In the genomic region with DNA sequence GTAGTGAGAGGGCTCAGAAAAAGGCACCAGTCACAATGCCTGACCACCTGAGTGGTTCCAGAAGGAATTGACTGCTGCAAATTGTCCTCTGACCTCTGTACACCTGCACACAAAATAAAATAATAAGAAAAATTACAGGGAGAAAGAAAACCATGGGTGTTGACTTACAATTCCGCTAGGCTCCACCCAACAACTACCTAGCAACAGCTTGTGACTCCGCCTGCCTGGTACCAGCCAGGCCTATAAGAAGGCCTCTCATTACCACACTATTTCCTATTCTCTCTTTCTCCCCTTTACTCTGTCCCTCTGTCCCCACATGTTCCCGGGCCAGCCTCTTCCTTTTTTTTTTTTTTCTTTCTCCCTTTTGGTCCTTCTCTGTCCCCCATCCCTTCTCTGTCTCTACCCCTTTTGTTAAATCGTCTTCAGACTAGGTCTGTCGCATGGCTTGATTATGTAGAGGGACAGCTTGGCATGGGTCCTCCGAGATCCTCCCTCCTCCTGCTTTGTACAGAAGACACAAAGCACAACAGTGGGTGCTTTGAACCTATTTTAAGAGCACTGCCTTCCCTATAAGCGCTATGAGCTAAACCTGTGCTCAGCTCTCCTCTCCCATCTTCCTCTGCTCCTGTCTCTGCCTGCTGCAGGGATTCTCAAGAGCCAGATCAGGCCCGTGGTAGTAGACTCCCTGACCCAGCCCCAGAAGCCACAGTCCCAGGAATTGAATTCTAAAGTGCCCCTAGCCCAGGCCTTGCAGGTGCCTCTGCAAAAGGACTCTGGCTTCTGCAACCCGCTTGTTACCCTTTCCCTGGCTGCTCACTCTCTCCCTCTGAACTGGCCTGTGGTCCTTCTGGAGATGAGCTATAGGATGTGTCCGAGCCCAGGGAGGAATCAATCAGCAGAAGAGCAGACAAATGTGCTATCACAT, we compare ENCODE assay signal across 23 mouse cellular contexts.
DNase-seq lines count a peak whose midpoint lies in the region; ATAC-seq lines count a peak whose summit lies in the region.
"Had no signal": no experiment of that assay in that cellular context is flagged by ENCODE, and none has a peak within 500 bp of the region (broad histone marks: within the 10 kb centered on the region; RNA-seq: fewer than 3 reads in every experiment).

No protein-coding gene starts in this region.

- H3K36me3 ChIP-seq in hindbrain, embryonic 13.5 days: no peaks in the 10 kb centered on the region
- no peaks in the 10 kb centered on the region for H3K36me3 ChIP-seq in hindbrain, embryonic 12.5 days
- no peaks in the 10 kb centered on the region for H3K36me3 ChIP-seq in hindbrain, embryonic 15.5 days
- H3K36me3 ChIP-seq: limb, embryonic 15.5 days; liver, embryonic 15.5 days; midbrain, embryonic 10.5 days had no signal

- no peaks in the 10 kb centered on the region for H3K27me3 ChIP-seq in hindbrain, embryonic 13.5 days
- H3K27me3 ChIP-seq in hindbrain, embryonic 12.5 days: no peaks in the 10 kb centered on the region
- H3K27me3 ChIP-seq in hindbrain, embryonic 15.5 days: no peaks in the 10 kb centered on the region
- H3K27me3 ChIP-seq: limb, embryonic 15.5 days; liver, embryonic 15.5 days; Patski had no signal

- 74% methylated on average over 10 of the region's 10 CpGs for WGBS in hindbrain, embryonic 13.5 days
- WGBS in hindbrain, embryonic 12.5 days: 79% methylated on average over 10 of the region's 10 CpGs
- WGBS in hindbrain, embryonic 15.5 days: 71% methylated on average over 10 of the region's 10 CpGs

- peak; percentile 54 for DNase-seq in ES-CJ7 (ENCODE audit: low read depth, low spot score)
- DNase-seq in brain, adult 2 months (ENCODE audit: low read depth, low spot score): peak; percentile 51
- DNase-seq in layer of hippocampus, adult 11-12 months (ENCODE audit: low spot score): no peak
- no peak for DNase-seq in layer of hippocampus, postnatal 36 days
- DNase-seq: adrenal gland, postnatal 14 days; cerebellum, adult 8-10 months; forebrain, postnatal 0 days; gastrocnemius, postnatal 36 days; heart, adult 2 months; kidney, adult 9 months; kidney, postnatal 36 days; left cerebral cortex, postnatal 4 days; right cerebral cortex, postnatal 14 days; spleen, adult 18-20 months had no signal

- H3K9ac ChIP-seq in hindbrain, embryonic 13.5 days: no peak overlapping the region
- no peak overlapping the region for H3K9ac ChIP-seq in hindbrain, embryonic 12.5 days
- H3K9ac ChIP-seq in hindbrain, embryonic 15.5 days: no peak overlapping the region
- H3K9ac ChIP-seq: forebrain, postnatal 0 days; limb, embryonic 15.5 days; liver, embryonic 15.5 days had no signal

- H3K9me3 ChIP-seq in hindbrain, embryonic 13.5 days: no peaks in the 10 kb centered on the region
- no peaks in the 10 kb centered on the region for H3K9me3 ChIP-seq in hindbrain, embryonic 12.5 days (replicated peaks)
- H3K9me3 ChIP-seq in hindbrain, embryonic 15.5 days: no peaks in the 10 kb centered on the region
- H3K9me3 ChIP-seq: limb, embryonic 15.5 days; liver, embryonic 15.5 days; midbrain, embryonic 10.5 days had no signal

- no peak overlapping the region for H3K4me2 ChIP-seq in hindbrain, embryonic 13.5 days
- no peak overlapping the region for H3K4me2 ChIP-seq in hindbrain, embryonic 12.5 days (replicated peaks)
- no peak overlapping the region for H3K4me2 ChIP-seq in hindbrain, embryonic 15.5 days
- H3K4me2 ChIP-seq: limb, embryonic 15.5 days; liver, embryonic 15.5 days had no signal

- no peak for ATAC-seq in hindbrain, embryonic 13.5 days (ENCODE audit: low FRiP score)
- ATAC-seq in hindbrain, embryonic 12.5 days (ENCODE audit: low FRiP score): no peak
- peak; percentile 70 for ATAC-seq in hindbrain, embryonic 15.5 days (ENCODE audit: low FRiP score, low read depth)
- ATAC-seq: forebrain, postnatal 0 days; intestine, embryonic 16.5 days; Patski had no signal

- H3K4me3 ChIP-seq in hindbrain, embryonic 13.5 days: no peak overlapping the region
- no peak overlapping the region for H3K4me3 ChIP-seq in hindbrain, embryonic 12.5 days
- H3K4me3 ChIP-seq in hindbrain, embryonic 15.5 days: no peak overlapping the region
- H3K4me3 ChIP-seq: heart, adult 2 months; limb, embryonic 15.5 days; liver, embryonic 15.5 days; midbrain, embryonic 10.5 days had no signal

- H3K27ac ChIP-seq in hindbrain, embryonic 13.5 days: 0 out of 2 replicates have a peak overlapping the region, but pooled peaks have one; percentile 12
- H3K27ac ChIP-seq in hindbrain, embryonic 12.5 days: no peak overlapping the region
- 0 out of 2 replicates have a peak overlapping the region, but pooled peaks have one; percentile 11 for H3K27ac ChIP-seq in hindbrain, embryonic 15.5 days (replicated peaks)
- H3K27ac ChIP-seq: heart, adult 2 months; limb, embryonic 15.5 days; liver, embryonic 15.5 days; macrophage; midbrain, embryonic 10.5 days had no signal

- peaks cover 12% of the 10 kb centered on the region for H3K4me1 ChIP-seq in hindbrain, embryonic 13.5 days (replicated peaks)
- no peaks in the 10 kb centered on the region; the same call in 1 of the 2 replicates for H3K4me1 ChIP-seq in hindbrain, embryonic 12.5 days
- 0 out of 2 replicates have a peak, but pooled peaks cover 4% of the 10 kb centered on the region for H3K4me1 ChIP-seq in hindbrain, embryonic 15.5 days (replicated peaks)
- H3K4me1 ChIP-seq: liver, embryonic 15.5 days had no signal

Comparison
In these comparisons a context has a peak if more than half of its experiments do, and no peak if none do; other contexts are left out.
1. DNase-seq: peak in ES-CJ7 (single experiment) and brain, adult 2 months (single experiment); none in layer of hippocampus, adult 11-12 months (single experiment) and layer of hippocampus, postnatal 36 days (0 of 2).